Mouse (Mus musculus) myocyte (in vitro differentiated cells): ENCODE results near the gene Vmn1r112.
"Not testable (repeated sequence)": the region's sequence is repeated elsewhere in the genome, so short reads cannot be mapped to it uniquely, and the experiment has no call there.

Experiments used
- CEBPB ChIP-seq: IDR thresholded peaks from 2 replicates; pipeline ENCODE4 v1.6.1; 2011; ENCODE audit warnings: mild to moderate bottlenecking, moderate library complexity; ENCODE audit not compliant: poor library complexity, insufficient read depth, severe bottlenecking
- E2F4 ChIP-seq: IDR thresholded peaks from one replicate; pipeline ENCODE4 v1.6.1; 2011; ENCODE audit warnings: mild to moderate bottlenecking, control low read depth, moderate library complexity; ENCODE audit not compliant: insufficient read depth
- USF1 ChIP-seq: IDR thresholded peaks from one replicate; pipeline ENCODE4 v1.6.1; 2011; ENCODE audit warnings: low read depth, mild to moderate bottlenecking, control low read depth, moderate library complexity

- TF ChIP-seq USF1, CEBPB, E2F4: not testable (repeated sequence)
Observed at GRCm38 (mm10) chr7:20730524-20730923, 40.5 kb upstream of the Vmn1r112 start, which contains the start of gene Gm10668.
